Mouse (Mus musculus) left cerebral cortex, adult 9 months (tissue): ENCODE data around the gene Bglap3.
"Not testable (repeated sequence)": the region's sequence is repeated elsewhere in the genome, so short reads cannot be mapped to it uniquely, and the experiment has no call there.

Experiments
- DNase-seq, 2 experiments: peaks; one replicate each; pipeline ENCODE4 v3.0.0; 2022; ENCODE audit warnings: low spot score in 2 of 2

Gene Bglap3

DNA sequence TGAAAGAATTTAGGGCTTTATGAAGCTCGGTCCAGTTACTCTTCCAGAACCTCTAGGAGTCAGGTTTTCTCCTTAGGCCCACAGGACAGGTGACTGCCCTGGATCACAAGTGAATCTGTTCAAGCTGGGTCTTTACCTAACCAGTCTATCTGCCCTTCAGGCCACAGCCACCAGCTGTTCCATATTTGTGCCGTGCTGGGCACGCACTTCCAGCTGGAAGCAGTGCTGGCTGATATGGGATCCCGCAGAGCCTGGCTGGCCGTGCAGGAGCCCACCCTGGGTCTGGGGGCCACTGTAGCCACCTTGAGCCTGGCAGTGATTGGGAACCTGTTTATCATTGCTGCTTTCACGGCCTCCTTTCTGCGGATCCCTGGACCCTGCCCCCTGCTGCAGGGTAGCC is 4.1 kb upstream of the Bglap3 start:
- DNase-seq, result not testable (repeated sequence)

DNA sequence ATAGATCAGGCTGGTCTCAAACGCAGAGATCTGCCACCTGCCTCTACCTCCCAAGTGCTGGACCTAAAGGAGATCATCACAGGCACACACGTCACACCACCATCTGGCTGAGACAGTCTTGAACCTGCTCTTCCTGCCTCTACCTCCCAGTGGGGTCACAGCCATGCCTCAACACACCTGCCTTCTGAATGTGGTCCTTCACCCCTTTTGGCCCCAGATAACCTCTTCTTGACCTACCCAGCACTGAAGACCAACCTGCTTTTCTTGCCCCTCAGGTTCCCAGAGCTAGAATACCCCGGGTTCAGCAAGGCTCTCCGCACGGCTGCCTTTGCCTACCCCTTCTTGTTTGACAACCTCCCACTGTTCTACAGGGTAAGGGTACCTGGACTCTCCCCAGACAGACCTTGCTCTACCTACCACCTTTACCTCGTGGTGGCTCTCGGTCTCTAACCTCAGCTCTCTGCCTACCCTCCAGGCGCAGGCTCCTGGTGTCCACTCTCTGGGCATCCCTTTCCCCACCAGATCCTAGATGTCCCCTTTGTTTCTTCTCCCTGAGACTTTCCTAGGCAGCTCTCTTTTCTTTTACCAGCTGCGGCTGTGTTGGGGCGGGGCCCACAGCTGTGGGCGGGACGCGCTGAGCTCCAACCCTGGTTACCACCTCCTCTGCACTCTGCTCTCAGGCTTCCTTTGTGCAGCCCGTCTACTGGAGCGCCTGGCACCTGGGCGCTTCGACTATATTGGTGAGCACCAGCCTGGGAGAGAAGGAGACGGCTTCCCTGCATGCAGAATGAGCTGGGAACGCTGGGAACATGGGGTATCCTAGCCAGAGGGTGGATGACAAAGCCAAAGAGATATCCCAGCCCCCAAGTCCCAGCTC is 3.4 kb upstream of the Bglap3 start:
- DNase-seq, result not testable (repeated sequence)

DNA sequence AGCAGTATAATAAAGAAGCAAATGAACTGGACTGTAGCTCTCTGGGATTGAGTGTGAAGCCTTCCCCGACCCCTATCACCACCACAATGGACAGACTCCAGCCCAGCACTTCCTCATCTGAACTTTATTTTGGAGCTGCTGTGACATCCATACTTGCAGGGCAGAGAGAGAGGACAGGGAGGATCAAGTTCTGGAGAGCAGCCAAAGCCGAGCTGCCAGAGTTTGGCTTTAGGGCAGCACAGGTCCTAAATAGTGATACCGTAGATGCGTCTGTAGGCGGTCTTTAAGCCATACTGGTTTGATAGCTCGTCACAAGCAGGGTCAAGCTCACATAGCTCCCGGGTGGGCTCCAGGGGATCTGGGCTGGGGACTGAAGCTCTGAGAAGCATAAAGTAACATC is 4.0 kb downstream of the Bglap3 start:
- DNase-seq, result not testable (repeated sequence)

DNA sequence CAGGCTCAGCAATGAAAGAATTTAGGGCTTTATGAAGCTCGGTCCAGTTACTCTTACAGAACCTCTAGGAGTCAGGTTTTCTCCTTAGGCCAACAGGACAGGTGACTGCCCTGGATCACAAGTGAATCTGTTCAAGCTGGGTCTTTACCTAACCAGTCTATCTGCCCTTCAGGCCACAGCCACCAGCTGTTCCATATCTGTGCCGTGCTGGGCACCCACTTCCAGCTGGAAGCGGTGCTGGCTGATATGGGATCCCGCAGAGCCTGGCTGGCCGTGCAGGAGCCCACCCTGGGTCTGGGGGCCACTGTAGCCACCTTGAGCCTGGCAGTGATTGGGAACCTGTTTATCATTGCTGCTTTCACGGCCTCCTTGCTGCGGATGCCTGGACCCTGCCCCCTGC is 5.0 kb downstream of the Bglap3 start:
- not testable (repeated sequence) for DNase-seq

DNA sequence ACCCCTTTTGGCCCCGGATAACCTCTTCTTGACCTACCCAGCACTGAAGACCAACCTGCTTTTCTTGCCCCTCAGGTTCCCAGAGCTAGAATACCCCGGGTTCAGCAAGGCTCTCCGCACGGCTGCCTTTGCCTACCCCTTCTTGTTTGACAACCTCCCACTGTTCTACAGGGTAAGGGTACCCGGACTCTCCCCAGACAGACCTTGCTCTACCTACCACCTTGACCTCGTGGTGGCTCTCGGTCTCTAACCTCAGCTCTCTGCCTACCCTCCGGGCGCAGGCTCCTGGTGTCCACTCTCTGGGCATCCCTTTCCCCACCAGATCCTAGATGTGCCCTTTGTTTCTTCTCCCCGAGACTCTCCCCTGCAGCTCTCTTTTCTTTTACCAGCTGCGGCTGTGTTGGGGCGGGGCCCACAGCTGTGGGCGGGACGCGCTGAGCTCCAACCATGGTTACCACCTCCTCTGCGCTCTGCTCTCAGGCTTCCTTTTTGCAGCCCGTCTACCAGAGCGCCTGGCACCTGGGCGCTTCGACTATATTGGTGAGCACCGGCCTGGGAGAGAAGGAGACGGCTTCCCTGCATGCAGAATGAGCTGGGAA is 5.6 kb downstream of the Bglap3 start:
- peak in 1 of 2 experiments; percentile 71 for DNase-seq

DNA sequence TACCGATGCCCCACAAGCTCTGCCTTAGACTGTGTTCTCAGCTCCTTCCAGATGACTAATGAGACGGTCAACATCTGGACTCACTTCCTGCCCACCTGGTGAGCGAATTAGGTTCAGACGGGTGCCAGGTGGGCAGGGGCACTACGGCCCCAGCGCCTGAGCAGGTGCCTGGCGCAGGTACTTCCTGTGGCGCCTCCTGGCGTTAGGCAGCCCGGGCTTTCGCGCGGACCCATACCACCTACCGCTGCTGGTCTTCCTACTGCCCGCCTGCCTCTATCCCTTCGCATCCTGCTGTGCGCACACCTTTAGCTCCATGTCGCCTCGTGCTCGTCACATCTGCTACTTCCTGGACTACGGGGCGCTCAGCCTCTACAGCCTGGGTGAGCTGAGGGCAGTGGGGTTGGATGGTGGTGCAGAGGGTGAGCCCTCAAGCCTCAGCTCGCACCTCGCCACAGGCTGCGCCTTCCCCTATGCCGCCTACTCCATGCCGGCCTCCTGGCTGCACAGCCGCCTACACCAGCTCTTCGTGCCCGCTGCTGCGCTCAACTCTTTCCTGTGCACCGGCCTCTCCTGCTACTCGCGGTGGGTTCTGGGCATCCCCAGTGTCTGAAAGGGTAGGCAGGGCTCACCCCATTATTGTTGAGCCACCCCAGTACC is 6.7 kb downstream of the Bglap3 start:
- DNase-seq, result no peak

DNA sequence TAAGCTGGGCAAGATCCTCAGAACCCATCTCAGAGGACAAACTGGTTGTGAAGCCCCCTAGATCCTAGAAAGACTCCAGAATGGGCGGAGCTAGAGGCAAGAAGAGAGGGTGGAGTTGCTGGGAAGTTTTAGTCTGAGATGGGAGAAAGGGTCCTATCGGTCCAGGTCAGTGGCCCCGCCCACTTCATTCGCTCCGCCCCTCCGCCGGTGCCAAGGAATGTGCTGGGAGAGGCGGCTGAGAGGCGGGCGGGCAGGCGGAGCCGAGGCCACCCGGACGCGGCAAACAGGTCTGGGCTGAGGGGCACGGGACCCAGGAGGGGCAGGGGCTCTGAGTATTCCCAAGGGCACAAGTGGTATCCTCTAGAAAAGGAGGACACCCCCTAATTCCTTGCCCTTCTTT is 8.2 kb downstream of the Bglap3 start, which contains the start of gene Paqr6:
TSS of gene Paqr6 (plus strand) at position 248 of the 400 bp plus-strand sequence.
- no peak for DNase-seq

DNA sequence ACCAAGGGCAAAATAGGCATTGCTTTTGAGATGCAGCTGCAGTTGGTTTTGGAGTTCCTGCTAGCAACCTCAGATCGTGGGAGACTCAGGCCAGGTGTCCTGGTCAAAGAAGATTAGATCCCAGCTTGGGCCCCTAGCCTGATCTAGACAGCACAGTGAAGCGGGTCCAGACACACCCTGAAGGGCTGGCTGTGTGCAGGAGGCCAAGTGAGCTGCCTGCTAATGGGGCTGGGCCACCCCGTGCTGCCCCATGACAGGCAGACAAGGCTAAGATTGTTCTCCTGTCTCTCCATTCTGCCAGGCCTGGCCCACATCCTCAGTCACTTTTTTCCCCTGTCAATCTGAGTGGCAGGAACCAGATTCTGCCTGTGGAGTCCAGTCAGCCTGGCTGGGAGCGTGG is 8.8 kb downstream of the Bglap3 start:
- DNase-seq, result peak in 1 of 2 experiments; percentile 62

DNA sequence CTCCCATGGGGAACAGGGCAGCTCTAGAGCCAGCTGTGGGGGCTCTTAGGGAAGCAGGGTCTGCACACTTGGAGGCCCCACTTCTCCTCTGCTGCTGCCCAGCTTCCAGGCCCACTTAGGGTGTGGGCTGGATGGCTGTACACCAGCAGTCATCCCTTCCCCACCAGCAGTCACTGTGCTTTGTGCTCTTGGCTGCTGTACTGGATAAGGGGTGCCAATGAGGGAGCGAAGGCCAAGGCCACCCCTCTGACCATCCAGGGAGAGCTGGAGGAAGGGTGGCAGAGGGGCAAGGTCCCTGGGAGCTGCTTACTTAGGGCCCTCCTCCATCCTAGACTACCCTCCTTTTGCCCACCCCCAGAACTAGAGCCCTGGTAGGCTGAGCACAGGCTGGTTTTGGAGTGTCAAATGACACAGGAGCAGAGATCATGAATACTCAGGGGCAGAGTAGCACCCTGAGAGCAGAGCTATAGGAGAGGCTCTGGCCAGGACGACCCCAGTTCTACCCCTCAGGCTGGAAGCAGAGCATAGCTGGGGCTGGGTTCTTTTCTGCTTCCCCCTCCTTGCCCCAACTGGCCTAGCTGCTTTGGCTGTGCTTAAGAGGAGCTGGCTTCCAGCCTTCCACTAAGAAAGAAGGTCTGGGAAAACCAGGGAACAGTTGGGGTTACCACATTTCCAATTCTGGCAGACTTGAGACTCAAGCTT is 10.8 kb downstream of the Bglap3 start:
- DNase-seq, result no peak

DNA sequence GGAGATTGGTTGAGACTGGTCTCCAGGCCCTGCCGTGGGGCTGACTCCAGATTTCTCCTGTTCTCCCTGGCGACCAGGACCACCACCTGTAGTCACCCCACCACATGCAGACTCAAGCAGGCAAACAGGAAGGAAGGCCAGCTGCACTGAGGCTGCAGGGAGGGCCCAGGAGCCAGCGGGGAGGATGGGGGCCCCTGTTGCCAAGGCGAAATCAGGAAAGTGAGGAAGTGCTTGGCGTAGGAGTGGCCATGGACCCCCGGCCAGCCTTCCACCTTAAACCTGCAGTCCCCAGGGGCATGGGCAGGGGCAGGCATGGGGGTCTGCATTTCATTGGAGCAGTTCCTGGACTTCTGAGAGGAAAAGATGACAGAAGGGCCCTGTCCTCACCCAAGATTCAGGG is 11.4 kb downstream of the Bglap3 start:
- no peak for DNase-seq

DNA sequence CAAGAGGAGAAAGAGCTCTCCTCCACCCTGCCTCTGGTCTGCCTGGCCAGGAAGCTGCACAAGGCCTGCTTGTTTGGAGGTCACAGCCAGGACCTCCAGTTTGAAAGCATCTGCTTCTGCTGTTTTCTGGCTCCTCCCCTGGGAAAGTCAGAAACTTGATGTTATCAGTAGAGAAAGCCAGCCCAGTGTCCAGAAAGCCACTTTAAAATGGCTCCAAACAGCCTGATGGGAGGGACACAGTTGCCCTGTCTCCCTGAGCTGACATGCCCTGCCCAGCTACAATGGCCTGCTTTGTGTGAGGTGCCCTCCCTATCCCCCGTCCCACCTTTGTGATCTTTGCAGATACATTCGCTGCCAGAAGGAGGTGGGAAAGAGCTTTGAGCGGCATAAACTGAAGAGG is 12.6 kb downstream of the Bglap3 start:
- no peak for DNase-seq

DNA sequence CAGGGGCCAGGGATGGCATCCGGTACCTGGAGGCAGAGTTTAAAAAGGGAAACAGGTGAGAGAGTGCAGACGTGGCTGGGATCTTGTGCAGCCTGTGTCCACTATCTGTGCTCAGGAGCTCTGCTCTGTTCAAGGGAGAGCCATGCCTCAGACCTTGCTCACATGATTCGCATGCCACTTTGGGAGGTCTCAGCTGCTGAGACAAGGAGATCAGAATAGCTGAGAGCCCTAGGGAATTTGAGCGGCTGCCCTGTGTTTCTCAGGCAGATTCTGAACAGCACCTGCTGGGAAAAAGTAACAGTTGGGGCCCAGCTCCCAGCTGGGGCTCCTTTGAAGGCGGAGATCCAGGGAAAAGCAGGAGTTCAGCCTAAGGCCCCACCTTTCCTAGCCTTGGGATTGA is 13.0 kb downstream of the Bglap3 start:
- DNase-seq, result no peak

DNA sequence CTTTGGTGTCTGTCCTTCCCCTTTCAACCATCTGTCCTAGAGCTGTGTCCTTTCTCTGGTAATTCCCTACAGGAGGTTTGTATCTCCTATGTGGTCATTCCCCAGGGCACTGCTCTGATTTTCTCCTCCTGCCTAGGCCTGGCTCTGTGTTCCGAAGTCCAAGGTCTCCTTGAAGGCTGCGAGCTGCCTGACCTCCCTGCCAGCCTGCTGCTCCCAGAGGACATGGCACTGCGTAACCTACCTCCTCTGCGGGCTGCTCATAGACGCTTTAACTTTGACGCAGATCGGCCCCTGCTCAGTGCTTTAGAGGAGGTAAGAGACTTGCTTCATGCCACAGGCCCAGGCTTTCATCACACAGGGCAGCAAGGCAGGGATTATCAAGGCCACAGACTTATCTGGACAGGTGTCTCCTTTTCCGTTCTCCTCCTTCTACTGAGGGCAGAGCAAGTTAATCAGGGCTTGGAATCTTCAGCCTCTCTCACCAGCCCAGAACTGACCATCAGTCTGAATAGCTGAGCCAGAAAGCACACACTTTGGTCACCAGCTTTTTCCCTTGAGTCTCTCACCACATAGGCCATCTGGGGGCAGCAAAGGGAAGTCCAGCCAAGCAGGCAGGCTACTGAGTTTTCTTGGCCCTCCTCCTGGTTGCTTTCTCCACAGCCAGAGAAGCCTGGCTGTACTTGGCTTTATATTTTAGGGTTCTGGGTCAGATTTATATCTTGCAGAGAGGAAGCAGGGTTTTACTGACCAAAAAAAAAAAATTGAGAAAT is 18.0 kb downstream of the Bglap3 start:
- peak in 1 of 2 experiments; percentile 40 for DNase-seq

DNA sequence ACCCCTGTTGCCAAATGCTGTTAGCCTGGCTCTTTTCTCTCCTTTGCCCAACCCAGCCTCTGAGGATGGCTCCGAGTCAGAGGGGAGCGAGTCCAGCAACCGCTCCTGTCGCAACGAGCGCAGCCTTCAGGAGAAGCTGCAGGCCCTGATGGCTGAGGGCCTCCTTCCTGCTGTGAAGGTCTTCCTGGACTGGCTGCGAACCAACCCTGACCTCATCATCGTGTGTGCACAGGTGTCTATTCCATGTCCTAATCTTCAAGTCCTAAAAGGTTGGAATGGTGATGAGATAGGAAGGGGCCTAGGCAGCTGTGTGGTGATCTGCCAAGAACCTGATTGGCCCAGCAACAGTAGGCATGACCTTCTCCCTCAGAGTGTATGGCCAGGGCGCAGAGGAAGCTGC is 19.6 kb downstream of the Bglap3 start:
- no peak for DNase-seq

DNA sequence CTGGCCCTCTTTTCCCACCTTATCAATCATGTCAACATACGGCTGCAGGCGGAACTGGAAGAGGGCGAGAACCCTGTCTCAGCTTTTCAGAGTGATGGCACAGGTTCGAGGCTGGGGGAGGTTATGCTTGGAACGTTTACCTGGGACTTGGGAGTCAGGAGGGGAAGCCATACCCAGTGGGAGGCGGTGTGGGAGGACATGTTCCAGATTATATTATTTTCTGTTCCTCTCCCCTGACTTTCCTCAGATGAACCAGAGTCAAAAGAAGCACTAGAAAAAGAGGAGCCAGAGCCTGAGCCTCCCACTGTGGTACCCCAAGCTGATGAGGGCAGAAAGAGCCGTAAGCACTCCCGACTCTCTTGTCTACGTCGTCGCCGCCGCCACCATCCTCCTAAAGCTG is 21.8 kb downstream of the Bglap3 start:
- no peak for DNase-seq

DNA sequence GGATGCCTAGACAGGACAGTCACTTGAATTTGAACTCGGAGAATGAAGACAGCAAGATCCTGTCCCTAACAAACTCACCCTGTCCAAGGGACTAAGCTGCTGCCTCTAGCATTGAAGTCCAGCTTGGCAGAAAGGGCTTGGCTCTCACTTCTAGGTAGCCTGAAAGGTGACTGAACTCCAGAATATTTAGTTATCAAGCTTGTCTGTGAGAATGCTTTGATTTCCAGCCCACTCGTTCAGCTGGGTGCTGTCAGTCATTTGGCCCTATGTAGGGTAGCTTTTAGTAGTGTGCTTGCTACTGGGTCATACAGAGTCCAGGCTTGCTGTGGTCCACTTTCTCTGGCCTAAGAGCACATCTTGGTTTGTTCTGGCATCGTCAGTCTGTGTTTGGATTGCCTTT is 33.5 kb downstream of the Bglap3 start:
- no peak for DNase-seq

DNA sequence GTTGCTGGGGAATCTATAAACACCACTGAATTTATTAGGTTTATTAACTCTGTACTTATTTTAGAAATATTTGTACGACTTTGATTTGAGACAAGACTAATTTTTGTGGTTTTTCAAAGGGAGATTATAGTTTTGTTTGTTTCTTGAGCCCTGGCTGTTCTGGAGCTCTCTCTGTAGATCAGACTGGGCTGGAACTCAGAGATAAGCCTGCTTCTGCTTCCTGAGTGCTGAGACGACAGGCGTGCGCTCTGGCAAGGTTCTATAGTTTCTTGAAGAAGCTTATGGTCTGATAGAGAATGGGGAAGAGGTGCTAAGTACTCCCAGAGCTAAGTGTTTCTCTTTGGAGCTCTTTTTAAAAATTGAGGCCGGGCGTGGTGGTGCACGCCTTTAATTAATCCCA is 34.2 kb downstream of the Bglap3 start:
- DNase-seq, result no peak

DNA sequence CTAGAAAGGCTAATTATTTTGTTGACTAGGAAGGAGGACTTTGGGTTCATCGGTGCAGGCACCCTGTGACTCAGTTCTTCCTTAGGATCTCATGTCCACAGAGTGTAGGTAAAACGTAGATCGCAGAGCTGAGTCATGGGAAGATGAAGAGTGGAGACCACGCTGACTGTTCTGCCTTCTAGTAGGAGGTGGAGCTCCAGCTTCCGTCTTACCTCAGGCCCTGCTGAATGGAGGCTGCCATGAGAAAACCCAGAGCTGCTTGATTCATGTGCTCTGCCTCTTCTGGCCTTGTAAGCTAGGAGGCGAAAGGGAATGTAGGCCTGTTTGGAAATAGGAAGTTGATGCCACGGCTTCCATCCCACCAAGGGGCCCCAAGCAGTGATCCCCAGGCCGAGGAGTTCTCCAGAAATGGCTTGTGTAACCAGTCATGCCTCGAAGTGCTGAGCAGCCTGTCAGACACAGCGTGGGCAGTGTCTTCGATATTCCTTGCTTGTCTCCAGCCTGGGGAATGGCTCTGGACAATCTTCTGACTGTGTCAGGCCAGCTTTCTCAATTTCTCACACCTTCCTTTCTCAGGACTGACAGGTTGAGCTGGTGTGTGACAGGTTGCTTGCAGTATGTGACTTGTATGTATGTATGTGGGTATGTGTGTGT is 35.0 kb downstream of the Bglap3 start:
- peak in 1 of 2 experiments; percentile 36 for DNase-seq

DNA sequence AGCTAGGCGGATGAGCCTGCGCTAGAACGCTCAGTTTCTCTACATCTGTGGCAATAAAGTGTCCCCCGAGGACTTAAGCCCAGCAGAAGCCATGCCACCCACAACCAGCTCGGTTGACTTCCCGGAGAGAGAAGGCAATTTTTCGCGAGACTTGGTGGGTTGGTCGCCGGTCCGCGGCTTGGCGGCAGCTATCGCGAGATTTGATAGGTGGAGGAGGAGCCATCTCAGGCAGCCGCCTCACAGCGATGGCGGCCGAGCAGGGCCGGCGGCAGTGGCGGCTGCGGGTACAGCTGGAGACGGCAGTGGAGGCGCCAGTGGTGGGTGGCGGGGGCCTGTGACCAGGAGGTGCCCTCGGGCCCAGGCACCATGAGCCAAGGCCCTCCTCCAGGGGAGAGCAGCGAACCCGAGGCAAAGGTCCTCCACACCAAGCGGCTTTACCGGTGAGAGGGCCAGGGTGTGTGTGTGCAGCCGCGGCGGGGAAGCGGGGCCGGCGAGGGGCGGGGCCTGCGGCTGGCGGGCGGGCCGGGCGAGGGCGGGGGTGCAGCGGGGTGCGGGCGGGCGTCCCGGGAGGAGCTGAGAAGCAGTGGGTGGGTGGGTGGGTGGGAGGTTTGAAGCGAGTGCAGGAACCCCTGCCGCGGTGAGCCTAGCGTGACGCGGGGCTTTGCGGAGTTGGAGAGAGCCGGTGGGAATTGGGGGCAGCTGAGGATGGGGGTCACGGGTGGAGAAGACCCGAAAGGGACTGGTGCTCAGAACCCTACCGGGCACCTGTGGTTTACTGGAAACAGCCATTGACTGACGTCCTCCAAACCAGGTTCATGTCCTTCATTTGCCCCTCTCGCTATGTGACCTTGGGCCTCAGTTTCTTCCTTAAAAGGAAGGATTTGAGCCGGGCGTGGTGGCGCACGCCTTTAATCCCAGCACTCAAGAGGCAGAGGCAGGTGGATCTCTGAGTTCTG is 36.2 kb downstream of the Bglap3 start, which contains the start of the genes Tmem79 and Smg5:
TSS of gene Tmem79 (minus strand) at position 91 of the 956 bp plus-strand sequence.
TSS of gene Smg5 (plus strand) at position 203 of the 956 bp plus-strand sequence.
- peak; percentile 90 to 96 for DNase-seq
